Mouse (Mus musculus) heart, adult 2 months (tissue): ENCODE measurements at regions not wholly inside any gene's neighbourhood (a gene's known extent, or its start where the extent isn't known, plus 50 kb on each side); places are given as distances from the start of the nearest gene placed in this dataset.

ENCODE experiments used
- CTCF ChIP-seq: fragments of 200-600 bp; IDR thresholded peaks from 2 replicates; pipeline ENCODE4 v1.8.1; 2022; ENCODE audit warnings: antibody characterized with exemption, mild to moderate bottlenecking, moderate library complexity
- EP300 ChIP-seq: fragments of 200-500 bp; IDR thresholded peaks from 2 replicates; pipeline ENCODE4 v1.6.1; 2011; ENCODE audit warnings: low read depth, low read length, control low read depth; ENCODE audit not compliant: insufficient read depth
- POLR2A ChIP-seq: fragments of 200-500 bp; IDR thresholded peaks from 2 replicates; pipeline ENCODE4 v1.6.1; 2011; ENCODE audit warnings: mild to moderate bottlenecking, low read depth, low read length, control low read depth; ENCODE audit not compliant: insufficient read depth

DNA sequence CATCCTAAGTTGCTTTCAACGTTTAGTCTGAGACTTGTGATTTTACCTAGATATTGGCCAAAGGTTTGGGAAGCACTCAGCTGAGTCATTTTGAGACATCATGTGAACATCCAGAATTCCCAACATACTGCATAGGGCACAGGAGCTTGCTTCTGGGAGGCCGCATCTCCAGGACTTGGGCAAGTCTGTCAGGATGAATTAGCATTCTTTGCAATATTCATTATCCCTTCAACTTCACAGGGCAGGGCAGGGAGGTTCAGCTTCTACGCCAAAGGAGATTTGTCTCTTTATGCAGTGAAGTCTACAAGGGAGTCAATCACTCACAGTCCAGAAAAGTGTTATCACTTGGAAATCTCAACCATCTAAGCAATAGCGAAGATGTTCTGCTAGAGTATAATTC lies 231.7 kb downstream of the Cpe start:
- no peak for TF ChIP-seq CTCF
- TF ChIP-seq POLR2A, result no peak
- TF ChIP-seq EP300, result no peak
